Mouse (Mus musculus): ENCODE measurements at regions not wholly inside any gene's neighbourhood (a gene's known extent, or its start where the extent isn't known, plus 50 kb on each side); places are given as distances from the start of the nearest gene placed in this dataset.
A peak's percentile ranks its signal among the peaks of the same experiment; 100 is the strongest.
"Not testable (repeated sequence)": the region's sequence is repeated elsewhere in the genome, so short reads cannot be mapped to it uniquely, and the experiment has no call there.

DNA sequence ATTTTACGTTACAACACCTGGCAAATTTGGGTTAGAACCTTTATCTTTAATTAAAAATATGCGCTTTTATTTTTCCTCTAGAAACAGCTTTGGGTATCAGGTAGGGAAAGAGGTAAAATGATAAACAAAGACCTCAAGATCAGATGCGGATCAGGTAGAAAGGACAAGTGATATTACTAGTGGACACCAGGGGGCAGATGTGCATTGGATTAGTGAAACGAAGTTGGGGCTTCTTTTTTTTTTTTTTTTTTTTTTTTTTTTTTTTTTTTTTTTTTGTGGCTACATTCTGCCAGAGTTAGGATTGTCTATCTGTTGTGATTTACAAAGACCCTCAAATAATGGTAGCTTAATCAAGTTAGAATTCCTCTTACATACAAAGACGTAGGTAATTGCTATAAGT is 153.8 kb downstream of the Cd109 start:
- no peak for DNase-seq

GRCm38 (mm10) chr9:78773936-78774335 is 158.6 kb downstream of the Cd109 start:
- no peak for DNase-seq

DNA sequence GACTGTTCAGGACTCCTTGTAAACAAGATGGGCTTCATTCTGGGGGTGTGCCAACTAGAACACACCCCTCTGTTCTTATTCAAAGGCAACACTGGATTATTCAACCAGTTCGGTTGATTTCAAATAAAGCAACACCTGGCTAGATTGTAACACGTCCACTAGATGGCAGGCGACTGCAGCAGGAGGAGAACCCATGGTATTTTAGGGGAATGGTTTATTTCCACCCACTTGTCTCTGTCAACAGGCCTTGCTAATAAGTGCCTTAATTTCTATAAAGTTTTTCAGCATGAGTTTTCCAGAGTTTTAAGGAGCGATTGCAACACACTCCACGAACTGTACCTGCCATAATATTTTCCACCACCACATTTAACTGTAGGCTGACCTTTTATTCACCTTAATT is 160.1 kb downstream of the Cd109 start:
- DNase-seq, result no peak

DNA sequence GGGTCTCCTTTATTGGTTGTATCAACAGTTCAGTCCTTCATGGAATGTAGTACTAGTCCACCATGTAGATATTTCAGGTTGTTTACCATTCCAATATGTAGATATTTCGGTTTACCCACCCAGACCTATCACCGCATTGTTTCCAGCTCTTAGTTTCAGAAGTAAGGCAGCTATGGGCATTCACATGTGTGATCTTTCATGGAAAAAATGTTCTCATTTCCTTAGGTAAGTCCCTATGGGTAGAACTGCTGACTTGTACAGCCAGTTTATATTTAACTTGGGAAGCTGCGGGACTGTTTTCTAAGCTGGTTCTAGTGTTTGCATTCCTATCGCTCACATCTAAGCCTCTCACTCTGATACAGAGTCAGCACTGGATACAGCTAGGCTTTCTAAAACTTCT is 165.2 kb downstream of the Cd109 start:
- no peak for DNase-seq

DNA sequence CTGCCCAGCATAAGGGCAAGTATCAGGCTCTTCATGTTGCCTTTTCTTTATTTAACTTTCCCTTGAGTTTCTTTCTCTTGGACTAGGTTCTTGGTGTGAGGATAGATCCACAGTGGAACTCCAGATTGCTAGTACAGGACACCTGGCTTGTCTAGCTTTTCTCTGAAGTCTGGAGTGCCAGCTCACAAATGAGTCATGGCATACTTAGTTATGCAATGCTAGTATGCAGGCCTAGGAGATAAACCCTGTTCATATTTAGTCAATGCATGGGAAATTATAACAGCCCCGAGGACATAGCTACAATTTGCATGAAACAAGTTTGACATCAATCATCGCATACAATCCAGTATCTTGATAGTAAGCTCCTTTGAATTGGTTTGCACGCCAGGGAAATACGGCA is 167.0 kb downstream of the Cd109 start:
- DNase-seq, result no peak

DNA sequence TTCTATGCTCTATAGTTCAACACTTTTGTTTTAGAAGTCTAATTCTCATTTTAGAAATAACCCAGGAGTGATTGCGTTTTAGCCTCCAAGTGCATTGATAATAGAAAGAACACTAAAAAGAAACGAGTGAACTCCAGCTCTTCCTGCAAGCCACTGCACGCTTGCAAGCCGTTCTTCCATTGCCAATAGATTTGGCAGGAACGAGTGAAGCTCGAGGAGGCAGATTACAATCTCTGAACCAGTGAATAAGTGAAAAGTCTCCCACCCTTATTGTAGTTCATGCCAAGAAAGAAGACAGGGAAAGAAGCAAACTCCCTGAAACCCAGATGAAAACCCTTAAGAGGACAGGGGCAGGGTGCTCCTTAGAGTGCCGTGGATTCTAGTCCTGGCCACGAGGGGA is 167.5 kb downstream of the Cd109 start:
- no peak for DNase-seq

DNA sequence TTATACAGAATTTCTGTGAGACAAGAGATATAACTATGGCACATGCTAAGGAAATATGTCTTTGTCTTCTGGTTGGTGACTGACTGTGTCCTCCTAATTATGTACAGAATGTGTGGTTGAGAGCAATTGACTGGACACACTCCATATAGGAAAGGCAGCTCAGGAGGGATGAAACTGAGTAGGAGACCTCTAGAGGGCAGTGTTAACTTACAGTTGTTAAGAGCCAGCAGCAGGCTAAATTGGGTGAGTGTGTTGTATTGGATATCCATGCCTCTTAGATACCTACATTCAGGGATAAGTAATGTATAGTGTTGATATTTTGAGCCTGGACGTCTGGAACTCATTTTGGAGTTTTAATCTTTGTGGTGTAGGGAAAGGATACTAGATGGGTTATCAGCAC is 172.5 kb downstream of the Cd109 start:
- no peak for DNase-seq

- no peak for DNase-seq
These were observed 174.4 kb downstream of the Cd109 start for GRCm38 (mm10) chr9:78789703-78790102.

GRCm38 (mm10) chr9:78790155-78790554 is 174.8 kb downstream of the Cd109 start:
- no peak for DNase-seq

DNA sequence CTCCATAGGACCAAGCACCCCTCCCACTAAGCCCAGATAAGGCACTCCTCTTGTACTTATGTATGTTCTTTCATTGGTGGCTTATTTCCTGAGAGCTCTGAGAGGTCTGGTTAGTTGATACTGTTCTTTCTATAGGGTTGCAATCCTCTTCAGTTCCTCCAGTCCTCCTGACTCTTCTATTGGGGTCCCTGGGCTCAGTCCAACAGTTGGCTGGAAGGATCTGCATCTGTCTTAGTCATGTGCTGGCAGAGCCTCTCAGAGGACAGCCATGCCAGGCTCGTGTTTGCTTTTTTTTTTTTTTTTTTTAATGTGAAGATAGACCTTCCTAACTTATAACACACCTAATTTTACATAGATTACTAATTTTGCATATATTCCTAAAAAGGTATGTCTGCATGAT is 180.5 kb downstream of the Cd109 start:
- no peak for DNase-seq

- no peak for DNase-seq
These were observed 201.9 kb downstream of the Cd109 start for GRCm38 (mm10) chr9:78817221-78817620.

DNA sequence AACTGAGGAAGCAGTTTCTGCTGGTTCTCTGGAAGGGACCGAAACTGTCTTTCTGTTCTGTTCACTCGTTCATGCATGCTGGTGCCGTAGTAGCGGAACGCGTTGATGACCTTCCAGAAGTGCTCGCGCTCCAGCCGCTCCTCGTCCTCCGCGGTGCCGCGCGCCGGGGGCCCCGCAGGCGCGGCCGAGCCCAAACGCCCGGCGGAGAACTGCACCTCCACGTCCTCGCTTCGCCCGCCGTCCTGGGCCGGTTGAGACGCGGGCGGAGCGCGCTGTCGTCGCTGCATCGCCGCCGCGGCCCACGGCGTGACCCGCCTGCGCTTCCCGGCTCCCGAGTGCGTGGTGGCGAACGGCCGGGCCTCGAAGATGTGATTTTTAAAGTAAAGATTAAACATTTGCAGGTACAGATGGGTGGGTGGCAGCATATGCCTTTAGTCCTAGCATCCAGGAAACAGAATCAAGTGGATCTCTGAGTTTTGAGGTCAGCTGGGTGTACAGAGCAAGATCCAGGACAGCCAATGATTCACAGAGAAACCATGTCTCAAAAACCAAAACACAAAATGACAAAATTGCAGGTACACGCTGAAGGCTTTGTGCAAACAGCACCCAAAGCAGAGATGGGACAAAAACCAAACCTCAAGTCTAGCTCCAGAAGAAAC is 206.3 kb downstream of the Cd109 start:
- not testable (repeated sequence) for DNase-seq

- peak; percentile 14 for DNase-seq
These were observed 229.8 kb downstream of the Cd109 start for GRCm38 (mm10) chr9:78844969-78845683.

DNA sequence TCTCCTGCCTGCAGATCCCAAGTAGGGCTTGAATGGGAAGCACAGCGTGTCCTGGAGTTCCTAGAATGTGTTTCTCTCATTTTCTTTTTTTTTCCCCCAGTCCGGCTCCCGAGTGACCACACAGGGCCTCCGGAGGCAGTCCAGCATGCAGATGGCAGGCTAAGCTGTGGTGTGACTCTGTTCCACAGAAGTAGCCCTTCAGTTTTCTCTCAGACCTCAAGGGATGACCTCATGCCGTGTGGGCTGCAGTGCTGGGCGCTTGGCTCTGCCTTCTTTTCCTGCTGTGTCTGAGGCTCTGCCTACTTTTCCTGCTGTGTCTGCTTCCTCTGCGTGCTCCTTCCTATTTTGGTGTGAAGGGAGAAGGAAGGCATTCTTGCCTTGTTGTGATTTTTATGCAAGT is 230.8 kb downstream of the Cd109 start:
- peak; percentile 50 for DNase-seq

DNA sequence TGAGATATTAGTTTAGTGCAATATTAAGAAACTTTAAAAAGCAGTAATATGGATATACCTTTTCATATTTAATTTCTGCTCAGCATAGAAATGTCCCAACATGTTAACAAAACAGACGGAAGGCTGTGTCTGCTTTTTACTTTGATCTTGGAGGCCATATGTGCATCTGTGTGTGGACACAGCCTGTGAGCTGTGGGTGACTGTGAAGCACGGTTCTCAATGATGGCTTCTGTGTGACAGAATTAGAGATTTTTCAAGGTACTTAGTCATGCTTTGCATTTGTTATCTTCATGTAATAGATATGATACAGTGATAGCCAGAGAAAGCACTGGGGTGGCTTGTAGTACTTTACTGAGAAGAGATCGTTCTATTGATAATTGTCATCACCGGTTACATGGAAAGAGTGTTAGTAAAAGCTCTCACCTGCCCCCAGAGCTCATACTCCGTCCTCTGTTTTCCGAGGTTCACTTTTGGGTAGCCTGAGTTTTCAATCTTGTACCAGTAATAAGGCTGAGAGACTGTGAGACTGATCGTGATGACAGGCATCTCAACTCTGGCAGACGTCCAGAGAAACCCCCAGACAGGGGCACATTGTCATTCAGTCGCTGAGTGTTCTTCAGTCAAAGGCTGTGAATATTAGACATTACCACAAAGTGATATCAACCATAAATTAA is 232.7 kb downstream of the Cd109 start:
- DNase-seq, result no peak

- not testable (repeated sequence) for DNase-seq
These were observed 233.2 kb downstream of the Cd109 start for GRCm38 (mm10) chr9:78848564-78848893.

DNA sequence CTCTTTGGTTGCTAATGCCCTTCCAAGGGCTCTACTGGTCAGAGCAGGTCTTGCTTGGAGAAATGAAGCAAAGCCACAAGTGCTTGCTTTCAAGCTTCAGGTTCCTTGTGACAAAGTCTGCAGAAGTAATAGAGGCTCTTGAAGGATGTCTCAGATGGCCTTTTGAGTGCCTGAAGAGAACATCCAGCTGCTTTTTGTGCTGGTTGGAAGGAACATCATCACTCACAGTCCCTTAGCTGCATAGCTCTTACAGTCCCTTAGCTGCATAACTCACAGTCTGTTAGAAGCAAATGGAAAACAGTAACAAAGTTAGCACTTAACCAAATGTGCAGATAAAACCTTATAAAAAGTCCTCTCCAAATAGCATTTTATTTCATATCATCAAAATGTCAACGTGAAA is 241.6 kb downstream of the Cd109 start:
- DNase-seq, result no peak

- no peak for DNase-seq
These were observed 244.6 kb downstream of the Cd109 start for GRCm38 (mm10) chr9:78859956-78860355.

DNA sequence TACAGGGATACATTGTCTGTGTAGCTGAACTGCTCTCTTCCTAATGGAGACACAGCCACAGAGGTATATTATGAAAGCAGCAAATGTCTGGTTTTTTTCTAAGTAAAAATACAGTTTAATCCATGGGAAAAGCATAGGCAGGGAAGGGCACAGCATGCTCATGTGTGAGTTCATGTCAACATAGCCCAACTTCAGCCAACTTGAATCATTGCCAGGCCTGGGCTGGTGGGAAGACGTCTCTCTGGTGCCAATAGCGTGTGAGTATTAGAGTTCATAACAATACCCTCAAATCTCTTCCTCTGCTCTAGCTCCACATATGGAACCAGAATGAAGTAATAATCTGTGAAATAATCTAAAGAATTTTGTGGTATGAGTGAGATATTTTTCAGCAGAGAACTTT is 257.2 kb downstream of the Cd109 start:
- no peak for DNase-seq

DNA sequence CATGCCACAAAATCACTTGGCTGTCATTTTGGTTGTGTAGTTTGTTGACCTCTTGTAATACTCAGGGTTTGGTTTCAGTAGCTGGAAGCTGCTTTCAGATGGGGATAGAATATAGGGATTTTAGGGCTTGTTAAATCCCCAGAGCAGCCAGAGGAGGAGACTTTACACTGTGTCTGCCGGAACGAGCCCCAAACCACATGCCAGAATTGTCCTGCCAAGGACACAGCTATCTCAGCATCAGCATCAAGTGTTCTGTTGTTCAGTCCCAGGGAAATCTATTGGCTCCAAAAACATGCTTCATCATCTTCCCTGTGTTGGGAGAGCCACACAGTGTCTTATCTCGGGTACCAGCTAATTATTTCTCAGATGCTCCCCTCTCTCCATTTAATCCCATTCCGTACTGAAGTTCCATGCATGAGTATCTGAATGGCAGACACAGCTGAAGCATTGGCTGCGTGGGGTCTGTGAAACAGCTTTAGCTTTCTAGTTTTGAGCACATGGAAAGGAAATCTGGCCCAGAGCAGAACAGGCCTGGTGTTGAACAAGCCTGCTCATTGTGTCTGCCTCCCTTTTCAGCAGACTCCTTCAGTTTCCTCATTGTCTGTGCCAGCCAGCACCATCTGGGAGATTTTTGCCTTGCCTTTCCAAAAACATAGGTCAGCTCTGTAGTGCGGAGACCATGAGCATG is 264.8 kb downstream of the Cd109 start:
- peak; percentile 28 for DNase-seq

GRCm38 (mm10) chr9:78880643-78881306 is 265.4 kb downstream of the Cd109 start:
- no peak for DNase-seq

DNA sequence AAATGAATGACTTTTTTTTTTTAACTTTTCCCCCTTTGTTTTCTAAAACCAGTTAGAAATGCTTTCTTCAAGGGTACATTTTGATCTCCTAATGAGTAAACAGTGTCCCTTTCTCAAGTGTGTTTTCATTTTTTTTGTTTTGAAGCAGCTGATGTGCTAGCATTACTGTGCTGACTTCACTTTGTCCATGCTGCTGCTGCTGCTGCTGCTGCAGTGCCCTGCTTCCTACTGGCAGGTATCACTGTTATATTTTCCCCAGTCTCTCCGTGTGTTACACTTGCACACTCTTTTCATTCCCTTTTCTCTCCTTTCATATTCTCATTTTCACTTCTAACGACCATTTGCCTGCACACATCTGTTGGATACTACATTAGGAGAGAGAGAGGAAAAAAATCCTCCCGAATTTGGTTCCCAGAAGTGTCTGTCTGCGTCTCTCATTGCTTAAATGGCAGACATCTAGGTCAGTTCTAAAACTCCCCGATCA is 266.0 kb downstream of the Cd109 start:
- no peak for DNase-seq

All from gastrocnemius, postnatal 25 days (tissue).